ENCODE assay signal across 8 mouse cellular contexts in genomic region chr12:116619868-116620267, GRCm38 (mm10).
A peak's percentile ranks its signal among the peaks of the same experiment; 100 is the strongest.
DNase-seq lines count a peak whose midpoint lies in the region; ATAC-seq and TF ChIP-seq lines count a peak whose summit lies in the region.

No protein-coding gene starts in this region.

- 44% methylated on average over 5 of the region's 5 CpGs for WGBS in forebrain, embryonic 12.5 days

- no peaks in the 10 kb centered on the region for H3K4me1 ChIP-seq in forebrain, embryonic 12.5 days

- H3K36me3 ChIP-seq in forebrain, embryonic 12.5 days (replicated peaks), result no peaks in the 10 kb centered on the region

- no peak overlapping the region for H3K27ac ChIP-seq in forebrain, embryonic 12.5 days
- peak overlapping the region; percentile 32; the same call in 1 of the 2 replicates for H3K27ac ChIP-seq in layer of hippocampus, adult 2 months

- no peak overlapping the region for H3K4me3 ChIP-seq in forebrain, embryonic 12.5 days (replicated peaks)
- H3K4me3 ChIP-seq in layer of hippocampus, adult 2 months, result no peak overlapping the region

- DNase-seq in MEL-GATA-1-ER (ENCODE audit: extremely low read depth, low read depth), result peak; percentile 20
- DNase-seq in brain, embryonic 14.5 days (ENCODE audit: low read depth), result peak; percentile 82
- peak; percentile 87 for DNase-seq in heart, postnatal 4 days
- peak; percentile 72 to 88 for DNase-seq in layer of hippocampus, adult 2 months (ENCODE audit: low spot score in 2 of 2)
- DNase-seq in lung, postnatal 36 days, result peak; percentile 74
- DNase-seq in retina, postnatal 7 days (ENCODE audit: low read depth, low spot score), result peak; percentile 59

- ATAC-seq in forebrain, embryonic 12.5 days (ENCODE audit: low FRiP score), result peak; percentile 59
- ATAC-seq in erythroblast, adult 5-6 weeks (replicated peaks; ENCODE audit: low FRiP score, poor library complexity, severe bottlenecking), result no peak

- no peaks in the 10 kb centered on the region for H3K9me3 ChIP-seq in forebrain, embryonic 12.5 days

- H3K9ac ChIP-seq in forebrain, embryonic 12.5 days, result no peak overlapping the region

- TF ChIP-seq CTCF in brain, embryonic 14.5 days (IDR thresholded peaks at IDR 0.05; ENCODE audit: borderline replicate concordance, extremely low read depth, insufficient read depth, insufficient read length), result peak; percentile 90
- peak; percentile 92 for TF ChIP-seq CTCF in layer of hippocampus, adult 2 months (conservative IDR thresholded peaks at IDR 0.05)

- no peak overlapping the region for H3K4me2 ChIP-seq in forebrain, embryonic 12.5 days

- TF ChIP-seq POLR2A in brain, embryonic 14.5 days (IDR thresholded peaks at IDR 0.05; ENCODE audit: borderline replicate concordance, extremely low read depth, insufficient read depth, insufficient read length, poor library complexity, severe bottlenecking), result no peak

- no peaks in the 10 kb centered on the region; the same call in 1 of the 2 replicates for H3K27me3 ChIP-seq in forebrain, embryonic 12.5 days

Comparison
In these comparisons a context has a peak if more than half of its experiments do, and no peak if none do; other contexts are left out.
1. DNase-seq: peak in every context shown above with its lines; median percentile 87 in heart, postnatal 4 days; 82 in brain, embryonic 14.5 days; 80 in layer of hippocampus, adult 2 months; 74 in lung, postnatal 36 days; 59 in retina, postnatal 7 days; 20 in MEL-GATA-1-ER.